Mouse (Mus musculus): ENCODE measurements around the gene Zbtb24. TPM values are rescaled to one million over a fixed set of nuclear protein-coding genes. Genes with fewer than 3 reads are reported as not detected.
A peak's percentile ranks its signal among the peaks of the same experiment; 100 is the strongest.
"Not testable (repeated sequence)": the region's sequence is repeated elsewhere in the genome, so short reads cannot be mapped to it uniquely, and the experiment has no call there.

Zbtb24 gene
- polyA plus RNA-seq, 1 experiment from 2014 or later, result 3.9 TPM

DNA sequence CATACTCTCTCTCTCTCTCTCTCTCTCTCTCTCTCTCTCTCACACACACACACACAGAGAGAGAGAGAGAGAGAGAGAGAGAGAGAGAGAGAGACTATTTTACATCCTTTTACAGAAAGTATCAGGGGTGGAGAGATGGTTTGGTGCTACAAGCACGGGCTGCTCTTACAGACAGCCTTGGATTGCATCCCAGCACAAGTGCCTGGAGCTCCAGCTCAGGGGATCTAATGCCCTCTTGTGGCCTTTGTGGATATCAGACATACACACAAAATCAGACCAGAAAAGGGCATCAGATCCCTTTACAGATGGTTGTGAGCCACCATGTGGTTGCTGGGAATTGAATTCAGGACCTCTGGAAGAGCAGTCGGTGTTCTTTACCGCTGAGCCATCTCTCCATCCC lies 55.3 kb downstream of the Zbtb24 start:
- 4% methylated on average over 3 of the region's 3 CpGs for WGBS (ENCODE audit: insufficient replicate concordance)
- DNase-seq (peak; percentile 56), ATAC-seq (peak; percentile 56; the same call in 1 of the 2 replicates)
- H3K9me3 ChIP-seq (ENCODE audit: low read length); H3K36me3 ChIP-seq (replicated peaks; ENCODE audit: insufficient read depth, low read length); H3K4me1 ChIP-seq (ENCODE audit: insufficient read depth); H3K27me3 ChIP-seq (ENCODE audit: insufficient read depth, low read length); H3K4me2 ChIP-seq (ENCODE audit: low read depth, low read length); H3K9ac ChIP-seq (replicated peaks); H3K27ac ChIP-seq (ENCODE audit: low read depth); H3K4me3 ChIP-seq (ENCODE audit: low read depth, low read length): not testable (repeated sequence)
- peak; percentile 86 for TF ChIP-seq CTCF (IDR thresholded peaks at IDR 0.05; ENCODE audit: low read depth)

DNA sequence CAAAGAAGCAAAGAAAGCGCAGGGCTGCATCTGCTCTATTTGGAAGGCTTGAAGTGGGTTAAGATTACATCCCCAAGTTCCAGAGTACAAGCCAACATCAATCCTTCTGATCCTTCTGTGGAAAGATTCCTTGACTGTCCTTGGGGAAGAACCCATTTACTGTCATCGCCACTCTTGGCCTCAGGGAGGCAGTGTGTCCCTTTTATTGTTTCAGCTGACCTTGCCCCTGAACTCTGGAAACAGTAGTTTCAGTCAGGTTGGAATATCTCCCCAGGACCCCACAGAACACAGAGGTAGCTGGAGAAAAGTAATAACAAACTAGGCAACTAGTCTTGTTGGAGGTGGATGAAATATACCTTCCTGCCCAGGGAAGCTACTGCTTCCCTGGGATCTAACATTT lies 59.0 kb downstream of the Zbtb24 start:
- no peak overlapping the region for H3K4me3 ChIP-seq (ENCODE audit: low read depth, low read length)
- ATAC-seq (no peak), DNase-seq (peak; percentile 42)
- no peak overlapping the region for H3K27ac ChIP-seq (ENCODE audit: low read depth)
- H3K27me3 ChIP-seq (ENCODE audit: insufficient read depth, low read length), result no peaks in the 10 kb centered on the region
- WGBS (ENCODE audit: insufficient replicate concordance), result 51% methylated on average over 2 of the region's 2 CpGs
- H3K4me1 ChIP-seq (ENCODE audit: insufficient read depth), result no peaks in the 10 kb centered on the region
- TF ChIP-seq CTCF (IDR thresholded peaks at IDR 0.05; ENCODE audit: low read depth), result peak; percentile 76
- TF ChIP-seq EP300 (IDR thresholded peaks at IDR 0.05; ENCODE audit: low read depth), result no peak
- H3K4me2 ChIP-seq (ENCODE audit: low read depth, low read length), result no peak overlapping the region
- no peaks in the 10 kb centered on the region for H3K9me3 ChIP-seq (ENCODE audit: low read length)
- H3K9ac ChIP-seq (replicated peaks), result no peak overlapping the region
- H3K36me3 ChIP-seq (replicated peaks; ENCODE audit: insufficient read depth, low read length), result no peaks in the 10 kb centered on the region

DNA sequence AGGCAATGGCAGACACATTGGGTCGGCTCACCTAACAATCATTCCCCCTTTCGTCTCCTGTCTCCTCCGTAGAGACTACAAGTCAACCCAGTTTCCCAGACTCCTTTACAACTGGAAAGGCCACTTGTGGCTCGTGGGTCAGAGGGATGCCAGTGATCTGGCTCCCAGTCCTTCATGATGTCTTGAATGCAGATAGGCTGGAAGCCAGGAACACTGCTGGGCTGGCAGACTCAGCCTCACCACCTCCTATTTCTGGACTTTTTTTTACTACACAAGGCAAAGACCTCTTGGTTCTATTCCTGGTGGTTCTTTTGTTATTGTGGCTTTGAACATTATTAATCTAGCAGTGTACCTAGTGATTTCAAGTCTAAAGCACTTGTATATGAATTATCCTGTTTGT lies 64.1 kb downstream of the Zbtb24 start:
- Histone ChIP-seq H3K27ac (ENCODE audit: low read depth) (no peak overlapping the region), H3K4me1 (ENCODE audit: insufficient read depth) (peaks cover 5% of the 10 kb centered on the region)
- WGBS (ENCODE audit: insufficient replicate concordance), result 73% methylated on average over 4 of the region's 4 CpGs

DNA sequence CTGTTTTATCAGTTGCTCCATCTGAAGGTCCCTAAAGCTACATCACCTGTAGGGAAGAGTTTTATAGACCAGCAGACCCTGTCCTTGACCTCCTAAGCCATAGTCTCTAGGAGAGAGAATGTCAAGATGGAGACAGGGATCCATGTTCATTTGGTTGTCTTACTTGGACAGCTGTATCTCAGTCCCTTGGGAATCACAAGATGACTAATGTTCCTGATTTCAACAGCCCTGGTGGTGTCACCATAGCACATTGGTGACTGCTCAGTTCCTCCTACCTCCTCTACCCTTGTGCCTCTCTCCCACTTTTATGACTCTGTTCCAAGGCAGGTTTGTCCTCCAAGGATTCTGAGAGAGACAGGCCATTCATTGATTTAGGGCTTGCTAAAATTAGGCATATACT lies 64.7 kb downstream of the Zbtb24 start:
- no peak for ATAC-seq
- Histone ChIP-seq H3K4me2 (ENCODE audit: low read depth, low read length) (no peak overlapping the region), H3K9me3 (ENCODE audit: low read length) (no peaks in the 10 kb centered on the region), H3K36me3 (replicated peaks; ENCODE audit: insufficient read depth, low read length) (no peaks in the 10 kb centered on the region), H3K9ac (replicated peaks) (no peak overlapping the region), H3K4me1 (ENCODE audit: insufficient read depth) (peaks cover 5% of the 10 kb centered on the region), H3K27me3 (ENCODE audit: insufficient read depth, low read length) (no peaks in the 10 kb centered on the region), H3K4me3 (ENCODE audit: low read depth, low read length) (no peak overlapping the region), H3K27ac (ENCODE audit: low read depth) (no peak overlapping the region)
- no peak for DNase-seq
- TF ChIP-seq EP300 (IDR thresholded peaks at IDR 0.05; ENCODE audit: low read depth) (no peak), CTCF (IDR thresholded peaks at IDR 0.05; ENCODE audit: low read depth) (no peak)

More for the DNA sequence above, 64.1 kb downstream of the Zbtb24 start:
- Histone ChIP-seq H3K4me3 (ENCODE audit: low read depth, low read length) (no peak overlapping the region), H3K4me2 (ENCODE audit: low read depth, low read length) (no peak overlapping the region), H3K27me3 (ENCODE audit: insufficient read depth, low read length) (no peaks in the 10 kb centered on the region), H3K9ac (replicated peaks) (no peak overlapping the region), H3K36me3 (replicated peaks; ENCODE audit: insufficient read depth, low read length) (no peaks in the 10 kb centered on the region), H3K9me3 (ENCODE audit: low read length) (no peaks in the 10 kb centered on the region)
- ATAC-seq (no peak), DNase-seq (no peak)
- TF ChIP-seq CTCF (IDR thresholded peaks at IDR 0.05; ENCODE audit: low read depth) (no peak), EP300 (IDR thresholded peaks at IDR 0.05; ENCODE audit: low read depth) (no peak)

Other genes starting within 250 kb of the Zbtb24 start
- gene Fig4, start 147.1 kb upstream of the Zbtb24 start, polyA plus RNA-seq (2015; fragmentation: Nextera tagmentation; extraction: Ambion mirVana), result 5.8 and 6.0 TPM in 2 replicates
- not detected in 2 replicates for gene Ak9, start 146.4 kb upstream of the Zbtb24 start, polyA plus RNA-seq (2015; fragmentation: Nextera tagmentation; extraction: Ambion mirVana)
- gene Mical1, start 25.9 kb downstream of the Zbtb24 start, polyA plus RNA-seq (2015; fragmentation: Nextera tagmentation; extraction: Ambion mirVana), result 4.3 TPM in 2 replicates
- gene Smpd2, start 40.0 kb downstream of the Zbtb24 start, polyA plus RNA-seq (2015; fragmentation: Nextera tagmentation; extraction: Ambion mirVana), result 17.9 and 19.7 TPM in 2 replicates
- gene Ppil6, start 40.1 kb downstream of the Zbtb24 start, polyA plus RNA-seq (2015; fragmentation: Nextera tagmentation; extraction: Ambion mirVana), result 0.22 and 0.25 TPM in 2 replicates
- gene Cd164, start 69.0 kb downstream of the Zbtb24 start, polyA plus RNA-seq (2015; fragmentation: Nextera tagmentation; extraction: Ambion mirVana), result 77.8 and 93.3 TPM in 2 replicates